Mouse (Mus musculus) neural tube, embryonic 14.5 days (tissue): Measurements from ENCODE around the gene Cxcr4. TPM values are rescaled to one million over a fixed set of nuclear protein-coding genes. Genes with fewer than 3 reads are reported as not detected.

Experiments
- ATAC-seq: fragments of 200-750 bp; cut with Nextera tagmentation; 2 replicates; pipeline ENCODE4 v1.8.0; 2017; ENCODE audit warnings: low read depth, mild to moderate bottlenecking, moderate TSS enrichment, moderate library complexity
- H3K27ac ChIP-seq: fragments of 300-500 bp; sonication (generic); 2 replicates; pipeline ENCODE4 v1.5.1; 2014; ENCODE audit warnings: low read depth, mild to moderate bottlenecking, control low read depth, low read length, moderate library complexity, mixed read lengths
- H3K27me3 ChIP-seq: fragments of 300-500 bp; sonication (generic); 2 replicates; pipeline ENCODE4 v1.6.1; 2014; ENCODE audit warnings: low read length; ENCODE audit not compliant: control insufficient read depth, insufficient read depth
- H3K36me3 ChIP-seq: fragments of 300-500 bp; sonication (generic); 2 replicates; pipeline ENCODE4 v1.6.1; 2014; ENCODE audit warnings: low read length, mixed read lengths; ENCODE audit not compliant: control insufficient read depth, insufficient read depth
- H3K4me1 ChIP-seq: fragments of 300-500 bp; sonication (generic); 2 replicates; pipeline ENCODE4 v1.6.1; 2014; ENCODE audit warnings: low read length; ENCODE audit not compliant: control insufficient read depth, insufficient read depth
- H3K4me2 ChIP-seq: fragments of 300-500 bp; sonication (generic); 2 replicates; pipeline ENCODE4 v1.6.1; 2014; ENCODE audit warnings: mild to moderate bottlenecking, low read depth, low read length, control low read depth
- H3K4me3 ChIP-seq: fragments of 300-500 bp; sonication (generic); 2 replicates; pipeline ENCODE4 v1.5.1; 2014; ENCODE audit warnings: low read depth, low read length, control low read depth, mixed read lengths
- H3K9ac ChIP-seq: fragments of 300-500 bp; sonication (generic); replicated peaks from 2 replicates; pipeline ENCODE4 v1.6.1; 2014; ENCODE audit warnings: low read depth, mild to moderate bottlenecking, control low read depth, low read length, mixed read lengths
- H3K9me3 ChIP-seq: fragments of 300-500 bp; sonication (generic); 2 replicates; pipeline ENCODE4 v1.6.1; 2016; ENCODE audit warnings: low read length; ENCODE audit not compliant: control insufficient read depth
- WGBS: fragments of 180-500 bp; shearing (Covaris S2); extraction: QIAGEN DNeasy Blood & Tissue Kit; methylation state at CpG from one replicate; pipeline ENCODE4 v1.1.7; 2014; 5-methylcytosine and 5-hydroxymethylcytosine counted together
- polyA plus RNA-seq: library from polyadenylated mRNA; unstranded; fragments of >200 nt; fragmentation: Nextera tagmentation; extraction: Ambion mirVana; gene quantifications from 2 replicates; pipeline ENCODE4 v1.2.1, GENCODE M21; 2014

The Cxcr4 gene
- polyA plus RNA-seq, 1 experiment from 2014 or later: 5.6 TPM

DNA sequence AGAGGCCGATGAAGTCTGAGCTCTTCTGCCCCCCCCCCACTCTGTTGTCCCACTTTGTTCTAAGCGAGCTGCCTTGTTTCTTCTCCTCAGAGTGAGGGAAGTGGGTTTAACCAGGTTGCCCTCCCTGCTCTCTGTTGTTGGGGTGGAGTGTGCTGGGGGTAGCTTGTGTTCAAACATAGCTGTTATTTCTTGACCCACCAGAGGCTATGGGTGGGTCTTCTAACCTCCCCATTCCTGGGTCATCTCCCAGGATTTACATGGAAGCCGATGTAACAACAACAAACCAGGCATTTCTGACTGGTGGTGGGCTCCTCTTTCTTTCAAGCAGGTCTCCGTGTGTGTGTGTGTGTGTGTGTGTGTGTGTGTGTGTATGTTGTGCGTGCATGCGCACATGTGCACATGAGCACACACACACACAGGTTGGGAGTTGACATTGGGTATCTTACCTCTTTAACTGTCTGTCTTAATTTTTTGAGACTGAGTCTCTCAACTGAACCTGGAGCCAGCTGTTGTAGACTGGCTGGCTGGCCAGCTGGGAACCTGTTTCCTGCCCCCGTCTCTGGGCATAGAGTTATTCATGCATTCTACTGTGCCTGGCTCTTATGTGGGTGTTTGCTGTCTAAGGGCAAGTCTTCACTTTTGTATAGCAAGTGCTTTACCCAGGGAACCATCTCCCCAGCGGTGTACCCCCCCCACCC lies 10.7 kb upstream of the Cxcr4 start:
- WGBS: 88% methylated on average over 7 of the region's 8 CpGs
- H3K27me3 ChIP-seq: no peaks in the 10 kb centered on the region
- ATAC-seq: no peak
- no peaks in the 10 kb centered on the region for H3K4me1 ChIP-seq
- H3K4me3 ChIP-seq: no peak overlapping the region
- no peak overlapping the region for H3K4me2 ChIP-seq
- H3K27ac ChIP-seq: no peak overlapping the region
- H3K36me3 ChIP-seq: no peaks in the 10 kb centered on the region
- no peaks in the 10 kb centered on the region for H3K9me3 ChIP-seq
- H3K9ac ChIP-seq: no peak overlapping the region

DNA sequence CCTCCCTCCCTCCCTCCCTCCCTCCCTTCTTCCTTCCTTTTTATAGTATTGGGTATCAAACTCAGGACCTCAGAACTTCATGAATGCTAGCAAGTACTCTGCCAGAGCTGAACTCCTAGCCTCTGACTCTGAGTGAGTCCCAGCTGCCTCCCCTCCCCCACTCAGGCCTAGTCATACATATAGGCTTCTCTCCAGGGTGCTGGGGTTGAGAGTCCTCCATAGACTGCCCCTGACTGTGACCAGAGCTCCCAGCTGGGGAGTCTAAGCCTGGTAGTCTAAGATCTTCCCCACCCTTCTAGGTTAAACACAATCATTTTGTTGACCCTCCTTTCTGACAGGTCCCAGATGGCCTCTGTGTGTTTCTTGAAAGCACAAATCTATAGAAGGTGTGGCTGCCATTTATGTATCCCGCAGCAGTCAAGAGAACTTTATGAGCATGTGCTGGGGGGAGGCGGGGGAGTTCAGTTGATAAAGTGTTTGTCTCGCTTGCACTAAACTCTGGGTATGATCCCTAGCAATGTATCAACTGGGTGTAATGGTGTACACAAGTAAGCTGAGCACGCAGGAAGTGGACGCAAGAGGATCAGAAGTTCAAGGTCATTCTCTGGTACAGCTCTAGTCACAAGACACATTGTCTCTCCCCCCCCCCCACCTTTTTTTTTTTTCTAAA lies 10.1 kb upstream of the Cxcr4 start:
- Histone ChIP-seq H3K4me1 (no peaks in the 10 kb centered on the region), H3K4me2 (no peak overlapping the region), H3K27me3 (no peaks in the 10 kb centered on the region), H3K4me3 (no peak overlapping the region), H3K36me3 (no peaks in the 10 kb centered on the region), H3K27ac (no peak overlapping the region), H3K9ac (no peak overlapping the region), H3K9me3 (no peaks in the 10 kb centered on the region)
- no peak for ATAC-seq
- WGBS: 81% methylated on average over 5 of the region's 5 CpGs

DNA sequence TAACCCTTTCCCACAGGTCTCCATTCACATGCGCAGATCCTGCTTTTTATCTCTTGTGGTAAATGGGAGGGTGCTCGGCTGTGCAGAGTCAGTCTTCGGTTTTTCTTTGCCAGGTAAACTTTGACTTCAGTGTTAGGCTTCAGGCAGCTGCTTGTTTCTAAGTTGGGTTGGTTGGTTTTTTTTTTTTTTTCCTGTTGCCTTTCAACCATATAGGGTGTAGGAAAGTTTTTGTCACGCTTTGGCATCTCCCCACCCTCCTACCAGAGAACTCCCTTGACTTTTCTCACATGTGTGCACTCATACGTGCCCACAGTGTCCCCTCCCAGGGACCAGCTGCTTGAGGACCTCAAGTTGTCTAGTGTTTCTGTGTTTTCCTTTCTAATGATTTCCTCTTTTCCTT lies 9.2 kb upstream of the Cxcr4 start:
- Histone ChIP-seq H3K9ac (no peak overlapping the region), H3K9me3 (no peaks in the 10 kb centered on the region), H3K4me1 (no peaks in the 10 kb centered on the region), H3K4me3 (no peak overlapping the region), H3K4me2 (no peak overlapping the region), H3K27me3 (no peaks in the 10 kb centered on the region), H3K36me3 (no peaks in the 10 kb centered on the region), H3K27ac (no peak overlapping the region)
- 76% methylated on average over 5 of the region's 5 CpGs for WGBS
- ATAC-seq: no peak

DNA sequence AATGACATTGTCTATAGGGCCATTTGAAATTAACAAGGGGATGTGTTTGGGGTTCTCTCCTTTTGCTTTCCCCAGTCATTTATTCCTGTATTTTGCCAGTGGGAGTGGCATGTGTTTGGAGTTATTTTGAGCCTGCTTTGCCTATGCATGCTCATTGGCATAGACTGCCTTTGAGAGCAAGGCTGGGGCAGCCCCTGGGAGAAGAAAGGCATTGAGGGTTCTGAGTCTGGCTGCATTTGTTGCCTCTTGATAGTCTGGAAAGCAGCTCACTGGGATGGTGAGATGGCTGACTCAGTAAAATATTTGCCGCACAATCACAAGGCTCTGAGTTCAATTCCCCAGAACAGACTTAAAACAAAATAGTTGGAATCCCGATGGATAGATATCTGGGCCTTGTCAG lies 8.5 kb upstream of the Cxcr4 start:
- no peak overlapping the region for H3K27ac ChIP-seq
- no peak overlapping the region for H3K4me3 ChIP-seq
- ATAC-seq: no peak
- no peak overlapping the region for H3K9ac ChIP-seq
- 95% methylated on average over 2 of the region's 2 CpGs for WGBS
- no peaks in the 10 kb centered on the region for H3K9me3 ChIP-seq
- no peak overlapping the region for H3K4me2 ChIP-seq
- no peaks in the 10 kb centered on the region for H3K4me1 ChIP-seq
- H3K27me3 ChIP-seq: no peaks in the 10 kb centered on the region
- H3K36me3 ChIP-seq: no peaks in the 10 kb centered on the region

DNA sequence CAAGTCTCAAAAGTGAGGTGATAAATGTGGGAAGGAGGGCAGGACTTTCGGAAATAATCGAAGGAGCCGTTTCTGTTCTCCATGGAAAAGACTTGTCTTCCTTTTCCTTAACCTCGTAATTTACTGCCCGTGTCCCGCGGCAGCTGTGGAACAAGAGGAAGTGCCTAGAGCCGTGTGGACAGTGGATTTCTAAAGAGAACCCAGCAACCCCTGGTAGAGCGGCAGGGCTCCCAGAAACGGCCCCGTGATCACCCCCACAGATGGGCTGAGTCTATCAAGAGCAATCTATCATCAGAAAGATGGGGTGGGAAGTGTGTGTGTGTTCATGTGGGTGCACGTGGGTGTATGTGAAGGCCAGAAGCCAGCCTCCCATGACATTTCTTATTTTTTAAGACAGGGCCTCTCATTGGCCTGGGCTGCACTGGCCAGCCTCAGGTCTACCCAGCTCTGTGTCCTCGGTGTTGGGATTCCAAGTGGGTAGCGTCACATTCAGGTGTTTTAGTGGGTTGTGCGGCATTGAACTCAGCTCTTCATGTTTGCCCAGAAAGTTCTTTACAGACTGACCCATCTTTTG lies 5.2 kb upstream of the Cxcr4 start:
- no peak overlapping the region for H3K4me3 ChIP-seq
- H3K27ac ChIP-seq: no peak overlapping the region
- no peaks in the 10 kb centered on the region for H3K9me3 ChIP-seq
- no peak overlapping the region for H3K9ac ChIP-seq
- no peak for ATAC-seq
- WGBS: 23% methylated on average over 15 of the region's 15 CpGs
- H3K4me2 ChIP-seq: no peak overlapping the region
- no peaks in the 10 kb centered on the region for H3K36me3 ChIP-seq
- H3K27me3 ChIP-seq: no peaks in the 10 kb centered on the region
- peaks cover 14% of the 10 kb centered on the region for H3K4me1 ChIP-seq

DNA sequence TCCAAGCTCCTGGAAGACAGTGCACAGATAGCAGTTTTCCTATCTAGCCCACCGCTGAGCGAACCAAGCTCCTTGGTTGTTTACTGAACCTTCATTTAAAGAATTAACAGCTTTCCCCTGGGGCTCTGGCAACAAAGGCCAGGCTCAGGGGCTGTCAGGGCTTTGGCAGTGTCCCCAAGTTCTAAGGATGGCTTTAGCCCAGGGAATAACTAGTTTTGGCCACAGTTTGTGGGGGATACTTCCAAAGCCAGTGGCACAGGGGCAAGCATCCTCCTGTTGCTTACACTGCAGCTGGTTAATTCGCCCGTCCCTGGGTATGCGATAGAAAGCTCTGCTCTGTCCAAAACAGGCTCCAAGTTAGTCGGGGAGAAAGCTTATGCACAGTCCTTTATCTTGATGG lies 3.4 kb upstream of the Cxcr4 start:
- Histone ChIP-seq H3K4me1 (peaks cover 16% of the 10 kb centered on the region), H3K9ac (no peak overlapping the region), H3K4me3 (no peak overlapping the region), H3K4me2 (no peak overlapping the region), H3K9me3 (no peaks in the 10 kb centered on the region), H3K27me3 (no peaks in the 10 kb centered on the region), H3K36me3 (no peaks in the 10 kb centered on the region), H3K27ac (no peak overlapping the region)
- WGBS: 16% methylated on average over 6 of the region's 6 CpGs
- ATAC-seq: no peak

DNA sequence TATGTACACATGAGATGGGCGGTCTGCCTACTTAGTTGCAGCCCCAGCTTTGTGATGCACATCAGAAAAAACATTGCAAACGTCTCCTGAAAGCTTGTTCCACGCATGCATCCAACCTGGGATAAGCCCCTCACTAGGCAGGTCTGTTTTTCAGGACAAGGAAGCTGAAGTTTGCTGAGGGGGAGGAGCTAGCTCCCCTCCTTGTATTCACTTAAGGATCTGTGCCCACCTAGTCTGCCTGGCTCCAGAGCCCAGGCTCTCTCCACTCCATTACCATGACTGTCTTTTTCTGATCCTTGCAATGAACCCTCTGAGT lies 3.0 kb upstream of the Cxcr4 start:
- H3K4me3 ChIP-seq: no peak overlapping the region
- H3K4me2 ChIP-seq: no peak overlapping the region

DNA sequence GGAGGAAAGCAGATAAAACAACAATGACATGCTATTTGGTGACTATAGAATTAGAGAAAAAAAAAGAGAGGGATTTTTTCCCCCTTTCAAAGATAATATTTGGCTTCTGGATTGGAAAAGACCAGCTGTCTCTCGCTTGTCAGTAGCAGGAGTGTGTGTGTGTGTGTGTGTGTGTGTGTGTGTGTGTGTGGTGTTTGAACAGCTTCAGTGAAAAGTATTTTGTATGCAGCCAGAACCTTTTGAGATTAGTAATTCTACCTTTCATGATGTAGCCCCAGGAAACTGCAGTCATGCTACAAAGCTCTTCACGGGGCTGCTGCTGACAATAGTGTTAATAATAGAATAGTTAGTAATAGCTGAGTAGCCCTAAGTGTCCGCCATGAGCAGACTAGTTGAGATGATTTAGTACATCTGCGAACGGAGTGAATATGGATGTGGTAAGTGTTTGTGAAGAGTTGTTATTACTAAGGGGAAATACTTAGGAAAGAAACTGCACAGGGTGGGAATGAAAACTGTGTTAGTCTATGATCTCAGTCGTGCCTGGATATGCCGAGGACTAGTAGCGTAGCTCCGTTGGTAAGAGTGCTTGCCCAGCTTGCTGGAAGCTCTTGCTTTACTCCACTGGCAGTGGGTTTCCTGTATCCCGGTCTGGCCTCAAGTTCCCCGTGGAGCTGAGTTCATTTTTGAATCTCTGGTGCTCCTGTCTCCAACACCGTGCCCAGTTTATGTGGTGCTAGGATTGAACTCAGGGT lies 2.4 kb upstream of the Cxcr4 start:
- Histone ChIP-seq H3K9ac (no peak overlapping the region), H3K27ac (no peak overlapping the region), H3K4me1 (peaks cover 17% of the 10 kb centered on the region), H3K4me3 (no peak overlapping the region), H3K4me2 (no peak overlapping the region), H3K9me3 (no peaks in the 10 kb centered on the region), H3K36me3 (no peaks in the 10 kb centered on the region), H3K27me3 (no peaks in the 10 kb centered on the region)
- WGBS: 30% methylated on average over 12 of the region's 12 CpGs
- no peak for ATAC-seq

More for the DNA sequence above, 3.0 kb upstream of the Cxcr4 start:
- no peaks in the 10 kb centered on the region for H3K9me3 ChIP-seq
- H3K27me3 ChIP-seq: no peaks in the 10 kb centered on the region
- no peak overlapping the region for H3K27ac ChIP-seq
- 42% methylated on average over 3 of the region's 3 CpGs for WGBS
- no peak overlapping the region for H3K9ac ChIP-seq
- no peaks in the 10 kb centered on the region for H3K36me3 ChIP-seq
- no peak for ATAC-seq
- H3K4me1 ChIP-seq: peaks cover 17% of the 10 kb centered on the region
